Mouse (Mus musculus) B cell, adult 2 months (primary cell): ENCODE measurements around the gene Cox7a2l.
A peak's percentile ranks its signal among the peaks of the same experiment; 100 is the strongest.

Experiments
- DNase-seq, 2 experiments: peaks; one replicate each; pipeline ENCODE4 v3.0.0; 2022

The Cox7a2l gene

GRCm38 (mm10) chr17:83526091-83526561 lies 9.0 kb upstream of the Cox7a2l start:
- no peak for DNase-seq

- DNase-seq: peak in 1 of 2 experiments; percentile 14
Measured at GRCm38 (mm10) chr17:83525596-83525995, 8.5 kb upstream of the Cox7a2l start.

- DNase-seq: no peak
Measured at GRCm38 (mm10) chr17:83524753-83525152, 7.6 kb upstream of the Cox7a2l start.

GRCm38 (mm10) chr17:83522590-83523379 lies 5.7 kb upstream of the Cox7a2l start:
- DNase-seq: no peak

GRCm38 (mm10) chr17:83521881-83522280 lies 4.8 kb upstream of the Cox7a2l start:
- DNase-seq: no peak

GRCm38 (mm10) chr17:83514213-83514701 lies 2.9 kb downstream of the Cox7a2l start:
- peak; percentile 91 to 93 for DNase-seq

GRCm38 (mm10) chr17:83513655-83514212 lies 3.4 kb downstream of the Cox7a2l start:
- no peak for DNase-seq

- DNase-seq: no peak
Measured at GRCm38 (mm10) chr17:83512130-83512529, 5.0 kb downstream of the Cox7a2l start.

- DNase-seq: no peak
Measured at GRCm38 (mm10) chr17:83503693-83504092, 13.4 kb downstream of the Cox7a2l start.

GRCm38 (mm10) chr17:83499692-83500091 lies 17.4 kb downstream of the Cox7a2l start:
- DNase-seq: no peak

- DNase-seq: no peak
Measured at GRCm38 (mm10) chr17:83498889-83499288, 18.2 kb downstream of the Cox7a2l start.

GRCm38 (mm10) chr17:83487762-83488161 lies 29.4 kb downstream of the Cox7a2l start:
- no peak for DNase-seq

- DNase-seq: no peak
Measured at GRCm38 (mm10) chr17:83483784-83484183, 33.3 kb downstream of the Cox7a2l start.

- no peak for DNase-seq
Measured at GRCm38 (mm10) chr17:83482817-83483536, 34.2 kb downstream of the Cox7a2l start.

GRCm38 (mm10) chr17:83481551-83481950 lies 35.6 kb downstream of the Cox7a2l start:
- DNase-seq: no peak

- no peak for DNase-seq
Measured at GRCm38 (mm10) chr17:83477089-83477488, 40.0 kb downstream of the Cox7a2l start.

- no peak for DNase-seq
Measured at GRCm38 (mm10) chr17:83469586-83469985, 47.5 kb downstream of the Cox7a2l start.

GRCm38 (mm10) chr17:83466697-83467251 lies 50.4 kb downstream of the Cox7a2l start:
- no peak for DNase-seq

- no peak for DNase-seq
Measured at GRCm38 (mm10) chr17:83465969-83466368, 51.2 kb downstream of the Cox7a2l start.

- DNase-seq: no peak
Measured at GRCm38 (mm10) chr17:83457271-83457670, 59.9 kb downstream of the Cox7a2l start.

- no peak for DNase-seq
Measured at GRCm38 (mm10) chr17:83453587-83453986, 63.5 kb downstream of the Cox7a2l start.

GRCm38 (mm10) chr17:83452451-83452850 lies 64.7 kb downstream of the Cox7a2l start:
- DNase-seq: no peak
